Mouse (Mus musculus): ENCODE results near the gene Slfn9. TPM values are rescaled to one million over a fixed set of nuclear protein-coding genes. Genes with fewer than 3 reads are reported as not detected.
A peak's percentile ranks its signal among the peaks of the same experiment; 100 is the strongest.

The Slfn9 gene
- polyA plus RNA-seq, 1 experiment from 2014 or later, result 11.8 TPM

- H3K9ac ChIP-seq (ENCODE audit: low read length), result no peak overlapping the region
- H3K9me3 ChIP-seq (ENCODE audit: control insufficient read depth, low read length), result no peaks in the 10 kb centered on the region
- no peaks in the 10 kb centered on the region for H3K36me3 ChIP-seq (ENCODE audit: control insufficient read depth, insufficient read depth, low read length)
- no peak overlapping the region for H3K4me2 ChIP-seq (ENCODE audit: low read depth, severe bottlenecking)
- no peaks in the 10 kb centered on the region for H3K27me3 ChIP-seq (ENCODE audit: control insufficient read depth, insufficient read depth, low read length)
- no peak for ATAC-seq (ENCODE audit: insufficient number of reproducible peaks, low FRiP score, low TSS enrichment, low read depth)
- WGBS, result 76% methylated on average over 11 of the region's 11 CpGs
- no peak for DNase-seq (ENCODE audit: low spot score)
- H3K27ac ChIP-seq (replicated peaks; ENCODE audit: low read depth, low read length), result no peak overlapping the region
- H3K4me1 ChIP-seq (ENCODE audit: control insufficient read depth, insufficient read depth, low read length), result no peaks in the 10 kb centered on the region
- H3K4me3 ChIP-seq (ENCODE audit: low read depth, low read length), result no peak overlapping the region
These were observed 20.0 kb downstream of the Slfn9 start for GRCm38 (mm10) chr11:82971590-82971974.

- Histone ChIP-seq H3K27me3 (ENCODE audit: control insufficient read depth, insufficient read depth, low read length) (no peaks in the 10 kb centered on the region), H3K4me3 (ENCODE audit: low read depth, low read length) (peak overlapping the region; percentile 2; the same call in 1 of the 2 replicates), H3K36me3 (ENCODE audit: control insufficient read depth, insufficient read depth, low read length) (no peaks in the 10 kb centered on the region), H3K9ac (ENCODE audit: low read length) (no peak overlapping the region), H3K9me3 (ENCODE audit: control insufficient read depth, low read length) (no peaks in the 10 kb centered on the region), H3K27ac (replicated peaks; ENCODE audit: low read depth, low read length) (no peak overlapping the region), H3K4me2 (ENCODE audit: low read depth, severe bottlenecking) (peak overlapping the region; percentile 33; the same call in 1 of the 2 replicates), H3K4me1 (ENCODE audit: control insufficient read depth, insufficient read depth, low read length) (no peaks in the 10 kb centered on the region)
- DNase-seq (ENCODE audit: low spot score) (peak; percentile 76), ATAC-seq (ENCODE audit: insufficient number of reproducible peaks, low FRiP score, low TSS enrichment, low read depth) (no peak)
- 13% methylated on average over 31 of the region's 31 CpGs for WGBS
These were observed 20.7 kb downstream of the Slfn9 start for GRCm38 (mm10) chr11:82970712-82971589.

DNA sequence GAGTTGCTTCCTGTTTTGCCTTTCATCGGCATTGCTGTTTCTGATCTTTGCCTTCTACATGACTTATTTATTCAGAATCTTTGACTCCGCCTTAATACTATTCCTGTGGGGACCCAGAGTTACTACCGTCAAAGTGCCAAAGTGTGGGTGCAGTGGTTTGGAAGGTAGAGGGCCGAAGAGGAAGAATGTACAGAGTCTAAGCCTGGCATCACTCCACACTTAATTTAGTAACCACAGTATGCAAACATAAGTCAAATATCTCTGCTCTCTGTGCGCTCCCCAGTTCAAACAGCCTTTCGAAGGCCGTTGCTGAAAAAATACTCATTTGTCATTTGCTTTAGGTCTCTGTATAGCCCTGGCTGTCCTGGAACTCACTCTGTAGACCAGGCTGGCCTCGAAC, 29.4 kb downstream of the Slfn9 start:
- 91% methylated on average over 8 of the region's 8 CpGs for WGBS
- Histone ChIP-seq H3K9ac (ENCODE audit: low read length) (no peak overlapping the region), H3K27ac (replicated peaks; ENCODE audit: low read depth, low read length) (no peak overlapping the region), H3K27me3 (ENCODE audit: control insufficient read depth, insufficient read depth, low read length) (no peaks in the 10 kb centered on the region), H3K9me3 (ENCODE audit: control insufficient read depth, low read length) (no peaks in the 10 kb centered on the region), H3K4me2 (ENCODE audit: low read depth, severe bottlenecking) (no peak overlapping the region), H3K36me3 (ENCODE audit: control insufficient read depth, insufficient read depth, low read length) (no peaks in the 10 kb centered on the region), H3K4me1 (ENCODE audit: control insufficient read depth, insufficient read depth, low read length) (no peaks in the 10 kb centered on the region), H3K4me3 (ENCODE audit: low read depth, low read length) (no peak overlapping the region)
- ATAC-seq (ENCODE audit: insufficient number of reproducible peaks, low FRiP score, low TSS enrichment, low read depth), result no peak
- no peak for DNase-seq (ENCODE audit: low spot score)

GRCm38 (mm10) chr11:82961743-82962142, 29.9 kb downstream of the Slfn9 start:
- 77% methylated on average over 2 of the region's 2 CpGs for WGBS
- Histone ChIP-seq H3K4me3 (ENCODE audit: low read depth, low read length) (no peak overlapping the region), H3K9me3 (ENCODE audit: control insufficient read depth, low read length) (no peaks in the 10 kb centered on the region)

DNA sequence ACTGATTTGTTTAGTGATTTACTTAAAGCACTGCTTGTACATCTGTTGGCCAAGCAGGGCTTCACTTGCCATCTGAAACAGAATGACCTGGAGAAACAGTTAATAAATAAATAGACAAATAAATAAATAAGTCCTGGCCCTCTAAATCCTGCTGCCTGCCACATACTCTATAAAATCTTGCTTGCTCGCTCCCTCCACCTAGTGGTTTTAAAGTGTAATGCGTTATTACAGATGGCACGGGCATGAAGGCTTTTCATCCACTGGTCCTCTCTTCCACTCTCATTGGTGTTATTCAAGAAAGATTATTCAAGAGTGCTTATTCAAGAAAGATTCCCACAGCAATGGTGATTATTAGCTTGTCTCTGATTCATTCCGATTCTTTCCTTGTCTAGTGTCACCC, 32.0 kb downstream of the Slfn9 start:
- Histone ChIP-seq H3K27ac (replicated peaks; ENCODE audit: low read depth, low read length) (no peak overlapping the region), H3K27me3 (ENCODE audit: control insufficient read depth, insufficient read depth, low read length) (no peaks in the 10 kb centered on the region), H3K4me2 (ENCODE audit: low read depth, severe bottlenecking) (no peak overlapping the region), H3K4me3 (ENCODE audit: low read depth, low read length) (no peak overlapping the region), H3K9me3 (ENCODE audit: control insufficient read depth, low read length) (no peaks in the 10 kb centered on the region), H3K9ac (ENCODE audit: low read length) (no peak overlapping the region), H3K4me1 (ENCODE audit: control insufficient read depth, insufficient read depth, low read length) (no peaks in the 10 kb centered on the region), H3K36me3 (ENCODE audit: control insufficient read depth, insufficient read depth, low read length) (no peaks in the 10 kb centered on the region)
- no peak for ATAC-seq (ENCODE audit: insufficient number of reproducible peaks, low FRiP score, low TSS enrichment, low read depth)
- 21% methylated on average over 4 of the region's 4 CpGs for WGBS
- DNase-seq (ENCODE audit: low spot score), result peak; percentile 35

More at GRCm38 (mm10) chr11:82961743-82962142, 29.9 kb downstream of the Slfn9 start:
- H3K9ac ChIP-seq (ENCODE audit: low read length), result no peak overlapping the region
- no peak for ATAC-seq (ENCODE audit: insufficient number of reproducible peaks, low FRiP score, low TSS enrichment, low read depth)
- no peaks in the 10 kb centered on the region for H3K36me3 ChIP-seq (ENCODE audit: control insufficient read depth, insufficient read depth, low read length)
- no peak overlapping the region for H3K27ac ChIP-seq (replicated peaks; ENCODE audit: low read depth, low read length)
- no peaks in the 10 kb centered on the region for H3K27me3 ChIP-seq (ENCODE audit: control insufficient read depth, insufficient read depth, low read length)
- DNase-seq (ENCODE audit: low spot score), result no peak
- no peak overlapping the region for H3K4me2 ChIP-seq (ENCODE audit: low read depth, severe bottlenecking)
- H3K4me1 ChIP-seq (ENCODE audit: control insufficient read depth, insufficient read depth, low read length), result no peaks in the 10 kb centered on the region

- H3K36me3 ChIP-seq (ENCODE audit: control insufficient read depth, insufficient read depth, low read length), result no peaks in the 10 kb centered on the region
- peaks cover 15% of the 10 kb centered on the region for H3K27me3 ChIP-seq (ENCODE audit: control insufficient read depth, insufficient read depth, low read length)
- no peaks in the 10 kb centered on the region for H3K9me3 ChIP-seq (ENCODE audit: control insufficient read depth, low read length)
- ATAC-seq (ENCODE audit: insufficient number of reproducible peaks, low FRiP score, low TSS enrichment, low read depth), result no peak
- no peak for DNase-seq (ENCODE audit: low spot score)
- no peaks in the 10 kb centered on the region for H3K4me1 ChIP-seq (ENCODE audit: control insufficient read depth, insufficient read depth, low read length)
- H3K9ac ChIP-seq (ENCODE audit: low read length), result no peak overlapping the region
- no peak overlapping the region for H3K4me2 ChIP-seq (ENCODE audit: low read depth, severe bottlenecking)
- H3K4me3 ChIP-seq (ENCODE audit: low read depth, low read length), result no peak overlapping the region
- no peak overlapping the region for H3K27ac ChIP-seq (replicated peaks; ENCODE audit: low read depth, low read length)
- 85% methylated on average over 10 of the region's 10 CpGs for WGBS
These were observed 34.7 kb downstream of the Slfn9 start for GRCm38 (mm10) chr11:82956925-82957324.

- Histone ChIP-seq H3K36me3 (ENCODE audit: control insufficient read depth, insufficient read depth, low read length) (no peaks in the 10 kb centered on the region), H3K4me2 (ENCODE audit: low read depth, severe bottlenecking) (no peak overlapping the region), H3K4me1 (ENCODE audit: control insufficient read depth, insufficient read depth, low read length) (no peaks in the 10 kb centered on the region), H3K9ac (ENCODE audit: low read length) (no peak overlapping the region), H3K27ac (replicated peaks; ENCODE audit: low read depth, low read length) (no peak overlapping the region), H3K27me3 (ENCODE audit: control insufficient read depth, insufficient read depth, low read length) (peaks cover 28% of the 10 kb centered on the region), H3K9me3 (ENCODE audit: control insufficient read depth, low read length) (no peaks in the 10 kb centered on the region), H3K4me3 (ENCODE audit: low read depth, low read length) (no peak overlapping the region)
- WGBS, result 78% methylated on average over 6 of the region's 6 CpGs
- no peak for DNase-seq (ENCODE audit: low spot score)
- no peak for ATAC-seq (ENCODE audit: insufficient number of reproducible peaks, low FRiP score, low TSS enrichment, low read depth)
These were observed 37.0 kb downstream of the Slfn9 start for GRCm38 (mm10) chr11:82954631-82955030.

DNA sequence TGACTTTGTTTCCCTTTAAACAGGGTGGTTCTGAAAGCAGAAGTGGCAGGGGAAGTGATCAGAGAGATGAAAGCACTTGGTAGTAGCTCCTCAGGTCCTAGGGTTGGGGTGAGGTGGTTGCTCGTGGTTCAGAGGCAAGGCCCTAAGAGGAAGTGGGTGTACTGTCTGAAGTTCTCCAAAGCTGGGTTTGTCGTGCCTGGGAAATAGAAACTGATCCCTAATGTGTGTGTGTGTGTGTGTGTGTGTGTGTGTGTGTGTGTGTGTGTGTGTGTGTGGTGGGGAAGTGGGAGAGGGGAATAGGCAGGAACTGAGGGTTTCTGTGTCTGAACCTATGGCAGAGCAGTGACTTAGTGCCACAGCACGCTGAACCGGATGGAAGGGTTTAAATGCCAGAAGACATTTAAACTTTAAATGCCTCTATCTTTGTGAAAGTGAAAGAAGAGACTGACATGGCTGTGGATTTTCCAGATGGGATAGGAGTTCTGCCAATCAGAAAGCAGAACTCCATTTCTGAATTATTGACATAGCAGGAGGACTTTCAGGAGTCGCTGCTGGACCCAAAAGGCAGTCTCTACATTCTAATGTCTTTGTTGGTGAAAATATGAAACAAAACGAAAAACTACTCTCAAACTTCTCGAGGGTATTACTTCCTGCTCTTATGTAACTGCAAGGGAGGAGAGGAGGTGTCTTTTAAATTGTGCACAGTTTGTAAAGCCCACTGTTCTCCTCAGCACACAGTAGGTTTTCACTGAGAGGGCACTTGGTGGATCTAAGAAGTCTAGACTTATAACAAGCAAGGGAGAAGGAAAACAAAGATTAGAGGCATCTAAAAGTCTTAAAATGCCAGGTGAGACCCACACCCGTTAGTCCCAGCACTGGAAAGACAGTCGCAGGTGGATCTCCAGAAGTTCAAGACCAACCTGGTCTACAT, 38.8 kb downstream of the Slfn9 start:
- H3K9me3 ChIP-seq (ENCODE audit: control insufficient read depth, low read length), result no peaks in the 10 kb centered on the region
- ATAC-seq (ENCODE audit: insufficient number of reproducible peaks, low FRiP score, low TSS enrichment, low read depth), result no peak
- no peak overlapping the region for H3K27ac ChIP-seq (replicated peaks; ENCODE audit: low read depth, low read length)
- DNase-seq (ENCODE audit: low spot score), result no peak
- no peak overlapping the region for H3K4me2 ChIP-seq (ENCODE audit: low read depth, severe bottlenecking)
- 67% methylated on average over 9 of the region's 9 CpGs for WGBS
- no peaks in the 10 kb centered on the region for H3K4me1 ChIP-seq (ENCODE audit: control insufficient read depth, insufficient read depth, low read length)
- no peaks in the 10 kb centered on the region for H3K36me3 ChIP-seq (ENCODE audit: control insufficient read depth, insufficient read depth, low read length)
- H3K4me3 ChIP-seq (ENCODE audit: low read depth, low read length), result no peak overlapping the region
- H3K27me3 ChIP-seq (ENCODE audit: control insufficient read depth, insufficient read depth, low read length), result peaks cover 31% of the 10 kb centered on the region
- no peak overlapping the region for H3K9ac ChIP-seq (ENCODE audit: low read length)
